Mouse (Mus musculus): ENCODE measurements around the gene Mepce. TPM values are rescaled to one million over a fixed set of nuclear protein-coding genes. Genes with fewer than 3 reads are reported as not detected.
A peak's percentile ranks its signal among the peaks of the same experiment; 100 is the strongest.

Gene Mepce
- polyA plus RNA-seq, 1 experiment from 2014 or later: 11.5 TPM

- Histone ChIP-seq H3K4me1 (ENCODE audit: control insufficient read depth, insufficient read depth, low read length) (no peaks in the 10 kb centered on the region), H3K27ac (ENCODE audit: low read depth, low read length) (no peak overlapping the region), H3K36me3 (ENCODE audit: control insufficient read depth, insufficient read depth, low read length) (no peaks in the 10 kb centered on the region), H3K4me3 (ENCODE audit: low read depth, low read length) (no peak overlapping the region), H3K4me2 (no peak overlapping the region), H3K9ac (ENCODE audit: low read length) (no peak overlapping the region), H3K27me3 (ENCODE audit: control insufficient read depth, insufficient read depth, low read length) (no peaks in the 10 kb centered on the region), H3K9me3 (ENCODE audit: control insufficient read depth, low read length) (no peaks in the 10 kb centered on the region)
- DNase-seq (ENCODE audit: low spot score, missing footprints) (no peak), ATAC-seq (ENCODE audit: low FRiP score) (no peak)
These were observed 14.7 kb downstream of the Mepce start for GRCm38 (mm10) chr5:137772755-137773154.

- ATAC-seq (ENCODE audit: low FRiP score): peak; percentile 33
- no peaks in the 10 kb centered on the region for H3K36me3 ChIP-seq (ENCODE audit: control insufficient read depth, insufficient read depth, low read length)
- no peaks in the 10 kb centered on the region for H3K9me3 ChIP-seq (ENCODE audit: control insufficient read depth, low read length)
- H3K9ac ChIP-seq (ENCODE audit: low read length): no peak overlapping the region
- H3K4me1 ChIP-seq (ENCODE audit: control insufficient read depth, insufficient read depth, low read length): no peaks in the 10 kb centered on the region
- H3K4me2 ChIP-seq: no peak overlapping the region
- WGBS: 34% methylated on average over 2 of the region's 2 CpGs
- peak; percentile 94 for DNase-seq (ENCODE audit: low spot score, missing footprints)
- no peak overlapping the region for H3K27ac ChIP-seq (ENCODE audit: low read depth, low read length)
- H3K4me3 ChIP-seq (ENCODE audit: low read depth, low read length): no peak overlapping the region
- no peaks in the 10 kb centered on the region for H3K27me3 ChIP-seq (ENCODE audit: control insufficient read depth, insufficient read depth, low read length)
These were observed 16.7 kb downstream of the Mepce start for GRCm38 (mm10) chr5:137770709-137771108.

GRCm38 (mm10) chr5:137768475-137768874, 19.0 kb downstream of the Mepce start:
- Histone ChIP-seq H3K36me3 (ENCODE audit: control insufficient read depth, insufficient read depth, low read length) (no peaks in the 10 kb centered on the region), H3K4me3 (ENCODE audit: low read depth, low read length) (no peak overlapping the region), H3K9me3 (ENCODE audit: control insufficient read depth, low read length) (no peaks in the 10 kb centered on the region), H3K4me2 (no peak overlapping the region), H3K9ac (ENCODE audit: low read length) (no peak overlapping the region), H3K27ac (ENCODE audit: low read depth, low read length) (no peak overlapping the region), H3K27me3 (ENCODE audit: control insufficient read depth, insufficient read depth, low read length) (no peaks in the 10 kb centered on the region), H3K4me1 (ENCODE audit: control insufficient read depth, insufficient read depth, low read length) (no peaks in the 10 kb centered on the region)
- 28% methylated on average over 1 of the region's 1 CpGs for WGBS
- DNase-seq (ENCODE audit: low spot score, missing footprints) (no peak), ATAC-seq (ENCODE audit: low FRiP score) (no peak)

- Histone ChIP-seq H3K4me2 (no peak overlapping the region), H3K27me3 (ENCODE audit: control insufficient read depth, insufficient read depth, low read length) (no peaks in the 10 kb centered on the region), H3K36me3 (ENCODE audit: control insufficient read depth, insufficient read depth, low read length) (no peaks in the 10 kb centered on the region), H3K4me1 (ENCODE audit: control insufficient read depth, insufficient read depth, low read length) (no peaks in the 10 kb centered on the region), H3K27ac (ENCODE audit: low read depth, low read length) (no peak overlapping the region), H3K9ac (ENCODE audit: low read length) (no peak overlapping the region), H3K4me3 (ENCODE audit: low read depth, low read length) (no peak overlapping the region), H3K9me3 (ENCODE audit: control insufficient read depth, low read length) (no peaks in the 10 kb centered on the region)
- ATAC-seq (ENCODE audit: low FRiP score) (no peak), DNase-seq (ENCODE audit: low spot score, missing footprints) (no peak)
- 53% methylated on average over 3 of the region's 3 CpGs for WGBS
These were observed 21.2 kb downstream of the Mepce start for GRCm38 (mm10) chr5:137766270-137766669.

GRCm38 (mm10) chr5:137764609-137765340, 22.7 kb downstream of the Mepce start:
- Histone ChIP-seq H3K27ac (ENCODE audit: low read depth, low read length) (no peak overlapping the region), H3K4me3 (ENCODE audit: low read depth, low read length) (no peak overlapping the region), H3K36me3 (ENCODE audit: control insufficient read depth, insufficient read depth, low read length) (no peaks in the 10 kb centered on the region), H3K4me2 (no peak overlapping the region), H3K4me1 (ENCODE audit: control insufficient read depth, insufficient read depth, low read length) (no peaks in the 10 kb centered on the region), H3K9me3 (ENCODE audit: control insufficient read depth, low read length) (no peaks in the 10 kb centered on the region), H3K27me3 (ENCODE audit: control insufficient read depth, insufficient read depth, low read length) (no peaks in the 10 kb centered on the region), H3K9ac (ENCODE audit: low read length) (no peak overlapping the region)
- DNase-seq (ENCODE audit: low spot score, missing footprints) (no peak), ATAC-seq (ENCODE audit: low FRiP score) (peak; percentile 54; the same call in 1 of the 2 replicates)
- WGBS: 47% methylated on average over 9 of the region's 9 CpGs

- no peaks in the 10 kb centered on the region for H3K27me3 ChIP-seq (ENCODE audit: control insufficient read depth, insufficient read depth, low read length)
- WGBS: 26% methylated on average over 4 of the region's 4 CpGs
- no peak overlapping the region for H3K4me2 ChIP-seq
- H3K4me1 ChIP-seq (ENCODE audit: control insufficient read depth, insufficient read depth, low read length): no peaks in the 10 kb centered on the region
- H3K9ac ChIP-seq (ENCODE audit: low read length): no peak overlapping the region
- H3K27ac ChIP-seq (ENCODE audit: low read depth, low read length): no peak overlapping the region
- no peak overlapping the region for H3K4me3 ChIP-seq (ENCODE audit: low read depth, low read length)
- peaks cover 8% of the 10 kb centered on the region for H3K36me3 ChIP-seq (ENCODE audit: control insufficient read depth, insufficient read depth, low read length)
- no peaks in the 10 kb centered on the region for H3K9me3 ChIP-seq (ENCODE audit: control insufficient read depth, low read length)
- 0 out of 2 replicates have a peak, but pooled peaks have one; percentile 49 for ATAC-seq (ENCODE audit: low FRiP score)
- DNase-seq (ENCODE audit: low spot score, missing footprints): peak; percentile 94
These were observed 27.5 kb downstream of the Mepce start for GRCm38 (mm10) chr5:137759971-137760412.

GRCm38 (mm10) chr5:137758921-137759534, 28.4 kb downstream of the Mepce start:
- Histone ChIP-seq H3K36me3 (ENCODE audit: control insufficient read depth, insufficient read depth, low read length) (peaks cover 8% of the 10 kb centered on the region), H3K4me1 (ENCODE audit: control insufficient read depth, insufficient read depth, low read length) (no peaks in the 10 kb centered on the region), H3K4me3 (ENCODE audit: low read depth, low read length) (no peak overlapping the region), H3K27me3 (ENCODE audit: control insufficient read depth, insufficient read depth, low read length) (no peaks in the 10 kb centered on the region), H3K9me3 (ENCODE audit: control insufficient read depth, low read length) (no peaks in the 10 kb centered on the region), H3K27ac (ENCODE audit: low read depth, low read length) (no peak overlapping the region), H3K9ac (ENCODE audit: low read length) (no peak overlapping the region), H3K4me2 (no peak overlapping the region)
- 90% methylated on average over 19 of the region's 19 CpGs for WGBS
- ATAC-seq (ENCODE audit: low FRiP score): no peak
- no peak for DNase-seq (ENCODE audit: low spot score, missing footprints)

GRCm38 (mm10) chr5:137757887-137758286, 29.6 kb downstream of the Mepce start:
- ATAC-seq (ENCODE audit: low FRiP score) (no peak), DNase-seq (ENCODE audit: low spot score, missing footprints) (no peak)
- WGBS: 93% methylated on average over 6 of the region's 6 CpGs
- Histone ChIP-seq H3K27ac (ENCODE audit: low read depth, low read length) (no peak overlapping the region), H3K27me3 (ENCODE audit: control insufficient read depth, insufficient read depth, low read length) (no peaks in the 10 kb centered on the region), H3K4me3 (ENCODE audit: low read depth, low read length) (no peak overlapping the region), H3K4me2 (no peak overlapping the region), H3K9ac (ENCODE audit: low read length) (no peak overlapping the region), H3K9me3 (ENCODE audit: control insufficient read depth, low read length) (no peaks in the 10 kb centered on the region), H3K36me3 (ENCODE audit: control insufficient read depth, insufficient read depth, low read length) (peaks cover 8% of the 10 kb centered on the region), H3K4me1 (ENCODE audit: control insufficient read depth, insufficient read depth, low read length) (no peaks in the 10 kb centered on the region)

GRCm38 (mm10) chr5:137756882-137757661, 30.4 kb downstream of the Mepce start:
- no peak overlapping the region for H3K9ac ChIP-seq (ENCODE audit: low read length)
- no peaks in the 10 kb centered on the region for H3K9me3 ChIP-seq (ENCODE audit: control insufficient read depth, low read length)
- no peak overlapping the region for H3K27ac ChIP-seq (ENCODE audit: low read depth, low read length)
- H3K4me3 ChIP-seq (ENCODE audit: low read depth, low read length): no peak overlapping the region
- H3K4me2 ChIP-seq: no peak overlapping the region
- no peaks in the 10 kb centered on the region for H3K4me1 ChIP-seq (ENCODE audit: control insufficient read depth, insufficient read depth, low read length)
- peaks cover 8% of the 10 kb centered on the region for H3K36me3 ChIP-seq (ENCODE audit: control insufficient read depth, insufficient read depth, low read length)
- ATAC-seq (ENCODE audit: low FRiP score) (peak; percentile 63; the same call in 1 of the 2 replicates), DNase-seq (ENCODE audit: low spot score, missing footprints) (peak; percentile 99)
- no peaks in the 10 kb centered on the region for H3K27me3 ChIP-seq (ENCODE audit: control insufficient read depth, insufficient read depth, low read length)
- WGBS: 46% methylated on average over 10 of the region's 10 CpGs

Data from midbrain, embryonic 11.5 days (tissue).